Mouse (Mus musculus) spleen, adult 2 months (tissue): ENCODE results near the gene Fam50b.

Experiments
- CTCF ChIP-seq: fragments of 200-500 bp; IDR thresholded peaks from 2 replicates; pipeline ENCODE4 v1.5.1; 2011; ENCODE audit warnings: mild to moderate bottlenecking, inconsistent platforms; ENCODE audit not compliant: insufficient read depth, insufficient read length, insufficient replicate concordance; ENCODE audit errors: extremely low read depth
- POLR2A ChIP-seq: fragments of 200-500 bp; IDR thresholded peaks from 2 replicates; pipeline ENCODE4 v1.6.1; 2011; ENCODE audit warnings: low read depth, low read length, inconsistent platforms

- TF ChIP-seq CTCF (no peak), POLR2A (no peak)
Measured at GRCm38 (mm10) chr13:34703301-34703700, 31.3 kb upstream of the Fam50b start.
